Mouse (Mus musculus): Measurements from ENCODE around the gene Nfrkb. TPM values are rescaled to one million over a fixed set of nuclear protein-coding genes. Genes with fewer than 3 reads are reported as not detected.

Gene Nfrkb
- total RNA-seq, 2 experiments from 2014 or later, result 24.5 to 25.1 TPM

DNA sequence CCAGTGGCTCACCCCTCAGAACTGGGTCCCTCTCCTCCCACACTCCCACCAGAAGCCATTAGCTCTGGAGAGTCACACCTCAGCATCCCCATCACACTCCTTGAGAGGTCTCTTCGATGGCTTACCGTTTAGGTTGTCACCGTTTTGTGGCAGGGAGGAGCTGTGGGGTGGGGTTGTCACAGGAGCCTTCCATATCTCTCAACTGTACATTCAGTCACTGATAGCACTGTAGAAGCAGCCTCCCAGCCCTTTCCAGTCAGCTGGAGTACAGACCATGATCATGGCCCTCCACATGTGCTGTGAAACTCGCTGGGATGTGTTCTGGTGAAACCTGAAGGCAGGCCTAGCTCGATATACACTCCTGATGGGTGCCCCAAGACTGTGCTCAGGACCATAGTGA lies 36.2 kb downstream of the Nfrkb start:
- no peak for DNase-seq (ENCODE audit: low spot score in 2 of 2)

DNA sequence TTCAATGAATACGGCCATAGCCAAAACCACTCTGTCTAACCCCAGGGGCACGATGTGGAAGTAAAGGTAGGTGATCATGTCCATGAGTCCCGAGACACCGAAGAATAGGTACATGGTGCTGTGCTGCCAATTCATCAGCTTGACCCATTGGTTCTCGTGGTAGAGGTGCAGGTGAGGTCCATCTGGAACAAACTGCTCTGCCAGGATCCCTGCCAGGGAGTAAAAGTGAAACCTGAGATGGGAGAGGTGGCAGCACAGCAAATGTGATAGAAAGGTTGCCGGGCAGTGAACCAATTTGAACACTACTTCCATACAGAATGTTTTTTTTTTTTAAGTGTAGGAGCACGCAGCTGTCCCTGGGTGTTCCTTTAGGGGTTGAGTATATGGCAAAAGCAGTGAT lies 43.0 kb downstream of the Nfrkb start:
- DNase-seq (ENCODE audit: low spot score in 2 of 2), result no peak

DNA sequence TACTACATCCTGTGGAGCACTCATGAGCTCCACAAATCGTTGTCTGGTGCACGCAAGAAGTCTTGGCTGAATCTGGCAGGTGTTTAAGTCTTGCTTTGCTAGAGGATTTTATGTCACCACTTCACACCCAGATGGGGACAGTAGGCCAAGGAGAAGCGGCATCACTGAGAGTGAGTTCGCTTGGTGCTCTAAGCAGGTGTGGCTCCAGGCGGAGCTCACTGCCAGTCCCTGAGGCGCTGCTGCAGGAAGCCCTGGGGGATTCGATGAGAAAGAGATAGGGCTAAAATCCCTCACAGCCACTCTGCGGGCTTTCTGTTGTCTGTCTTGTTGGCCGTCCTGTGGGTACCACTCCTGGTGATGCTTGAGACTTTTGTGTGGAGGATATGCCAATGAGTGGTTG lies 44.0 kb downstream of the Nfrkb start:
- DNase-seq (ENCODE audit: low spot score in 2 of 2), result no peak

DNA sequence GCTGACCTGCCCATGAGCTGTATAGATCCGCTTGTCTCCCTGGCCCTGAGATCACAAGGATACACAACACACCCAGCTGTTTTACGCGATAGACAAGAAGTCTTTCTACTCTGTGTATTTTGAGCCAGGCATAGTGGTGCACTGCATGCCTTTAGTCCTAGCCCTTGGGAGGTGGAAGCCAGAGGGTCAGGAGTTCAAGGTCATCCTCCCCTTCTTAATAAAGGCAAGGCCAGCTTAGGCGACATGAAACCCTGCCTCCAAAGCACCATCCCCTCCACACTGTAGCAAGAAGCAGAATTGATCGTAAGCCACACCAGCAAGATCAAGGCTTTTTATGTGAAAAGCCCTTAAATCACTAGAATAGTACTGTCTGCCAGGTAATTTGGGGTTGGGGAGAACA lies 45.8 kb downstream of the Nfrkb start:
- no peak for DNase-seq (ENCODE audit: low spot score in 2 of 2)

DNA sequence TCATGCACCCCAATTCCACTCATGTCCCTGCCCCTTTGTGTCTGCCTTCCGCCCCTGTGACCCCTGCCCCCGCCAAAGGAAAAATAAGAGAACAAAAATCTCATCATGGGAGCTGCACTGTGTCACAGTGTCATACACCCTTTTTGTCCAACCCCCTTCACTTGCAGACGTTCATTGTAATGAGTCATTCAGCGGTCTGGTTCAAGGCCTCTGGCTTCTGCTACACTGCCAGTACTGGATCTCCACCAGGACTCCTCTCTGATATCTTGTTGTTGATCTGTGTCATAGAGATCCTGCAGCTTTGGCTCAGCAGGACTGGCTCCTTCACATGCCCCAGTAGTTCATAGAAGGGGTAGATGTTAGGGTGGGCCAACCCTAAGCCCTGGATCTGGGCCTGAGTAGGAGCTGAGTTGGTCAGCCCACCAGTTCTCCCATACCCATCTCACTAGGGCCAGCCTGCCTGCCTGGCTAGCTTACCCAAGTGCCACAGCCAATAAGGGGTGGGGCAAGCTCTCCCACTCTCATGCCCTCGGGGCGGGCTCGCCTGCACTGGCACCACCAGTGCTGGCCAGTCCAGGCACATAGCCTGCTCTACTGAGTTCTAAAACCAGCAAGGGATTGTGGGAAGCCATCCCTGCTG lies 46.5 kb downstream of the Nfrkb start:
- DNase-seq (ENCODE audit: low spot score in 2 of 2), result no peak

DNA sequence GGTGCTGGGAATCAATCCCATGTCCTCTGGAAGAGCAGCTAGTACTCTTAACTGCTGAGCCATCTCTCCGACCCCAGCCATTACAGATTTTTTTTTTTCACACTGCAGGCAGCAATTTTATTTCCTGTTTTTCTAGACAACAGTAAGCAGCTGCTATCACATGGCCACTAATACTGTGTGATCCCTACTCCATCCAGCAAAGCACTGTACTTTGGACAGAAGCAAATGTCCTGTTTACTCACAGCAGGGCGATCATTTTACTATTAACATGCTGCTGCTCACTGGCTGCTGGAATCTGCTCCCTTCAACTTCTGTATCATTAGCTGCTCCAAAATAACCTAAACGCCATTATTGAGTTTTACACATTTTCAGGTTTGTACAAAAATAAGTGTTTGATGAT lies 47.4 kb downstream of the Nfrkb start:
- no peak for DNase-seq (ENCODE audit: low spot score in 2 of 2)

DNA sequence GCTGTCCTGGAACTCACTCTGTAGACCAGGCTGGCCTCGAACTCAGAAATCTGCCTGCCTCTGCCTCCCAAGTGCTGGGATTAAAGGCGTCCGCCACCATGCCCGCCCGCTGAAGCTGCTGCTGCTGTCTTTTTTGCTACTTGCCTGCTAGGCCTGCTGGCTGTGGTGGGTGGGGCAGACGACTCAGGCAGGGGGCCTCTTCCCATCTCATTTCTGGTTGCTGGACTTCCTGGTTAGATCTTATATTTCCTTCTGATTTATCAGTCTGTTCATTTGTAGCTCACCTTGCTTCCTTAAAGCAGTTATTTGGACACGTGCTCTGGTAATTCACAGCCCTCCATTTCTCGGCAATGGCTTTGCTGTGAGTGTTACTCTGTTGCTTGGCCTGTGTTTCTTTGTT lies 49.4 kb downstream of the Nfrkb start:
- DNase-seq (ENCODE audit: low spot score in 2 of 2), result no peak

DNA sequence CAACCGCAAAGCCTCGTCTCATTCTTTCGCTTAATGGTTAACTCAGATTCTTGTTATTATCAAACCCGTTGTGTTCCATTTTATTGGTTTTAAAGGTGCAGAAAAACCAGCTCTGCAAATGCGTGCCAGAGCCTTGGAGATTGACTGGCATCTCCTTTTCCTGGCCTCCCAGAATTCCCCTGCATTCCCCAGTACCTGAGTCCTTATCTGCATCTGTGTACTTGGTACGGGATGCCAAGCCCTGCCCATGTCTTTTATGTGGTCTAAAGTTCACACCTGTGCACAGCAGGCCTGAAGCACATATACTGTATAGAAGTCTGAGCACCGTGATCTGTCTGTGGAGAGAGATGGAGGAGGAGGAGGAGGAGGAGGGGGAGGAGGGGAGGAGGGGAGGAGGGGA lies 51.9 kb downstream of the Nfrkb start:
- DNase-seq (ENCODE audit: low spot score in 2 of 2), result no peak

DNA sequence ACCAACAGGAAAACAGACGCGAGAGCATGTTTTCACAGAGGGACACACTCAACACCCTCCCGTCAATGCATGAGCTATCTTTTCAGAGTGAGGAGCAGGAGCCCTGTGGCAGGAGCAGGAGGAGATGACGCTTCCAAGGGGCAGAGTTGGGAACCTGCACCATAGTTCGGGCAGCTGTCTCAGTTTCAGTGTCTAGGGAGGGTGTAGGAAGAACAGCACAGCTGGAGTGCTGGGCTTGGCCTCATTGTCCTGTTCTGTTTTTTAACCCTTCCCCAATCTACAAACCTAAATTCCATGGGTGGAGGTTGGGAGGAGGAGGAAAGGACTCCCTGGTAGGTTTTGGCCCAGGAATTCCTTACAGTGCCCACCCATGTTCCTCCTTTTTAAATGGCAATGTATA lies 52.8 kb downstream of the Nfrkb start:
- DNase-seq (ENCODE audit: low spot score in 2 of 2), result no peak

DNA sequence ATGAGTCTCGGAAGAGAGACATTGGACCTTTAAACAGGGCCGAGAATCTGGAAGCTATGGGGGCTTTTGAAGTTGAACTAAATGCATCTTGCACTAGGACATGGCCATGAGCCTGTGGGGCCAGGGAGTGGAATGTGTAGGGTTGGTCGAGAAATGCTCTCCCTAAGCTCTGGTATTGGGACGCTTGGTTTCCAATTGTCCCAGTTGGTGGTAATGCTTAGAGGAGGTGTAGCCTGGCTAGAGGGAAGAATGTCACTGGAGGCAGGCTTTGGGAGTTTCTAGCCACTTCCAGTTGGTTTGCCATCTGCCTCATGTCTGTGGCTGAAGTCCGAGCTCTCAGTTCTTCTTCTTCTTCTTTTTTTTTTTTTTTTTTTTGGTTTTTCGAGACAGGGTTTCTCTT lies 53.3 kb downstream of the Nfrkb start:
- DNase-seq (ENCODE audit: low spot score in 2 of 2), result no peak

DNA sequence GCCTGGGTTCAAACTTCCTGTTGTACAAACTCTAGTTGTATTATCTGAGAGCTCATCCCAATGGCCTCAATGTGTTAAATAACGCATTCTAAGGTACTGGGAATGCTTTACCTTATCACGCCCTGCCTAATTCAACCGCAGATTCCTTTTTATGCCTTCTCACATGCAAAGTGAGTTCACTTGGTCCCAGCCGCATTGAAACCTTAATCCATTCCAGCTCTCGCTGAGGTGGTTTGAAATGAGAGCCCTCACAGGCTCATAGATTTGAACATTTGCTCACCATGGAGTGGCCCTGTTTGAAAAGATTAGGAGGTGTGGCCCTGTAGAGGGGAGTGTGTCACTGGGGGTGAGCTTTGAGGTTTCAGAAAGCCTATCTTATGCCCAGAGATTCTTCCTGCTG lies 54.4 kb downstream of the Nfrkb start:
- DNase-seq (ENCODE audit: low spot score in 2 of 2), result no peak

DNA sequence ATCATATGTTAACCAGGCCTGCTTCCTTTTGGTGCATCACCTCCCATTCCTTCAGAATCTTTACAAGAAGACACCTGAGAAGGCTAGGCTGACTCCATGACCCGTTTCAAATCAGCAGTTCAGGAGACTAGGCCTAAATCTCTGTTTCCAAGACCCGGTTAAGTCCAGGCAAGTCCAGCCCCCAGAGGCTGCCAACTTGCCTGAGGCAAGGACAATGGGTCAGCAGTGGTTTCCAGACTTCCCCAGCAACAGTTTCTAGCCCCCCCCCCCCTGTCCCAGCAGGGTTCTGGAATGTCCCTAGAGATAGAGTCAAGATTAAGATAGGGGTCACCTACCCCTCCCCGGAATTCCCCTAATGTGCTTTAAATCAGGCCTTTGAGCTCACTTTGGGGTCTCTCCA lies 55.5 kb downstream of the Nfrkb start:
- no peak for DNase-seq (ENCODE audit: low spot score in 2 of 2)

DNA sequence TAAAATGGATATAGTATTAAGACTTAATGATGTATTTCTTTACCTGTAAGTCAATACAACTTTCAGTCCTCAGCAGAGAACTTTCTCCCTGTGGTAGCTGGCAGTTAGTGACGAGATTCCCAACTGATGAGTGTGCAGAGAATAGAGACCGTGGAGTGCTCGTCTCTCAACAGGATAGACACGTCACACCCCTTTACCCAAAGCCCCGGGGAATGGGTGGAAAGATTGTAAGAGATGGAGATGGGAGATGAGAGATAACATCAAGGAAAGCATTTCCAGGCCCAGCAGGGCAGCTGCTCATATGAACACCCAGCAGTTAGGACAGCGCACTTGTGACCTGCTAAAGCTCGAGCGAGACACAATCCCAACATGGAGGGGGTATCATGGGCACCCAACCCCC lies 58.2 kb downstream of the Nfrkb start:
- no peak for DNase-seq (ENCODE audit: low spot score in 2 of 2)

DNA sequence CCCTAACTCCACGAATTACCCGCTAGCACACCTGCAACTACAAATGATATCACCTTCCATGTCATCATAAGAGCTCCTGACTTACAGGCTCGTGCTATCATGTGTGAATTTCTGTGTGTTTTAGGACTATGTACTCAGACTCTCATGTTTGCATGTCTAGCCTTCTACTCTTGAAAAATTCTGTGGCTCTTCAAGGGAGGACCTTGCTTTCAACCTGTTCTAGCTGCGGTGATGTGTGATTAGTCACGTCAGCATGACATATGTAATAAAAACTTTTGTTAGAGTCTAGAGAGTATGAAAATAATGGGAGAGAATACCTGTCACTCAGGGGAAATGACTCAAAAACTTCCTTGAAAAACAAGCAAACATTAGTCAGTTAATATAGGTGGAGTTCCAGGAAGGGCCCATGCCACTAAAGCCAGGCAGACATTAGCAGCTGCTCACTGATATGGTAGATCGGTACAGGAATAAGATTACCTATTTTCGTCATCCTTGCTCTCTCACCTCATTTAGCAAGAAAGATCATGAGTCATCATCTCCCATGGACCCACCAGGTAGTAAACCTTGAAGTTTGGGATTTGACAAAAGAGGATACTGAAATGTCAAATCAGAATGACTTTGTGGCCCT lies 63.3 kb downstream of the Nfrkb start:
- DNase-seq (ENCODE audit: low spot score in 2 of 2), result no peak

DNA sequence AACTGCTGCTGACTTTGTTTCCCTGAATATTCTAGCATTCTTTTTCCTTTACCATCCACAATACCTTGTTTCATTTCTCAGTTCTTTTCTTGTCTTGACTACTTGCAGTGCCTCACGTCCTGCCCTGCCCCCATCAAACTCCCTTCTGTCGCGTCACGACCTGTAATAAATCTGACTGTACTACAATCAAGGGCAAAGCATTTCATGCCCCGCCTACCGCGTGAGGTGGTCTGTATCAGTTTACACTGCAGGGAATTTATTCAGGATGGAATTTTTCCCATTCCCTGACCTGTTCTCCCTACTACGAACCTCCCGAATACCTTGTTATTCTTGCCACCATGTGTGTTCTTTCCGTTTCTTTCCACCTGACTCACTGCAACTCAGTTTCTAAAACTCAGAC lies 66.2 kb downstream of the Nfrkb start:
- DNase-seq (ENCODE audit: low spot score in 2 of 2), result no peak

DNA sequence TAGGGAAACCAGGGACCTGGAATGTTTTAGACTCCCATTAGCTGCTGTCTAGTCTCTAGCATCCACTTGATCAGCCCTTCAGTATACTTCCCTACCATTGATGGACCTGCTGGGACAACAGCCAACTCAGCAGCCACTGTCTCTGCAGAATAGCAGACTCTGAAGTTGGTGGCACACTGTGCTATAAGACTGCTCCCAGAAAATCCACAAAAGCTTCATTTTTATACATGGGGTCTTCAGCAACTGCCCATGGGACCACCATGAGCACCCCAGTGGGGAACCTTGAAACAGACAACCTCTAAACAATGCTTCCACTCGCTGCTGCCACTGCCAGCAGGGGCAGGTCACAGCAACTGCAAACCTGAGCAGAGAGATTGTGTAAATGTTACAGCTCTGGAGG lies 68.4 kb downstream of the Nfrkb start:
- no peak for DNase-seq (ENCODE audit: low spot score in 2 of 2)

DNA sequence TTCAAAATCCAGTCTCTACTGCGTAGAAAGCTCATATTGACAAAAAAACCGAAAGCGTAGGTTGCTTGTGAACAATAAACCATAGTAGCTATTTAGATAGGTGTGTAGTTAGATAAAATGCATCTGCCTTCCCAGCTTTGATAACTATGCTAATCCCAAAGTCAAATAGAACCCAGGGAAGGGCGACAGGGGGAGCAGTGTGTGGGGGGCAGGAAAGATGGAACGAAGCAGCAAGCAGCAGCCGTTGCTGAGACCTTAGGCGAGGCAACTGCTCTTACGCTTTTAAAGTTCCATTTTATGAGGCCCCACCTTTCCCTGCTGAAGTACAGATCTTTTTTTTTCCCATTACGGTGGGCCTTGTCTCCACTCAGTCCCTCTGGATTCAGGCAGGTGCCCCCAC lies 77.2 kb downstream of the Nfrkb start:
- no peak for DNase-seq (ENCODE audit: low spot score in 2 of 2)

DNA sequence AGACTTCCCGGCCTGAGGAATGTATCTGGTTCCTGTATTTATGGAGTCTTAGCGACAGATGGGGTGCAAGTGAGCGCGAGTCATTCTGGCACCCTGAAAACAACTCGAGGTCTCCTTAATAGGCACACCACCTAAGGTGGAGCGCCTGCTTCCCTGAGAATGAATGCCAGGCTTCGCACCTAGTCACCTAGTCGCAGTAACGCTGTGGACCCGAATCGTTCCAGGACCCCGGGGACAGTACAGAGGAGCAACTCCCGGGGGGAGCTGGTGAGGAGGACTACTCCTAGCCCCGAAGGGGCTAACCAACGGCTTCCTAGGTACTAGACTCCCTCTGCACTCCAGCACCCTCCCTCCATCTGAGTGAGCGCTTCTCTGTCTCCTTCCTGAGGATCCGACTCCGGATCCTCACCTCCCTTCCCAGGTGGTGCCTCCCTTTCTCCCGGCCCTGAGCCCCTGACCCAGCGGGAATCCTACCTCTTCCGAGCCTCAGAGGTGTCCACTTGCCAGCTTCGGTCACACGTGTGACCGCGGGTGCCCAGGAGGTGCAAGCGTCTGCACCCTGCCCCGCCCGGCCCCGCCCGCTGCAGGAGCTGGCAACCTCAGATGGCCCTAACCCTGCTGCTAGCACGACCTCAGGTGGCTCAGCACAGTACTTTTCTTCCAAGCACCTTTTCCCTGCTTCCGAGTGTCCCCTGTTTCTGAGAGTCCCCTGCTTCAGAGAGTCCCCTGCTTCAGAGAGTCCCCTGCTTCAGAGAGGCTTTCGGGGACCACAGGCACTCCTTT lies 77.9 kb downstream of the Nfrkb start, which contains the start of gene Tmem45b:
Gene Tmem45b (minus strand): TSS at position 771 of the 783 bp plus-strand sequence.
- no peak for DNase-seq (ENCODE audit: low spot score in 2 of 2)

All from left cerebral cortex, adult 18-20 months (tissue).